Mouse (Mus musculus): ENCODE results near the gene Itsn2.
"Not testable (repeated sequence)": the region's sequence is repeated elsewhere in the genome, so short reads cannot be mapped to it uniquely, and the experiment has no call there.

The Itsn2 gene

DNA sequence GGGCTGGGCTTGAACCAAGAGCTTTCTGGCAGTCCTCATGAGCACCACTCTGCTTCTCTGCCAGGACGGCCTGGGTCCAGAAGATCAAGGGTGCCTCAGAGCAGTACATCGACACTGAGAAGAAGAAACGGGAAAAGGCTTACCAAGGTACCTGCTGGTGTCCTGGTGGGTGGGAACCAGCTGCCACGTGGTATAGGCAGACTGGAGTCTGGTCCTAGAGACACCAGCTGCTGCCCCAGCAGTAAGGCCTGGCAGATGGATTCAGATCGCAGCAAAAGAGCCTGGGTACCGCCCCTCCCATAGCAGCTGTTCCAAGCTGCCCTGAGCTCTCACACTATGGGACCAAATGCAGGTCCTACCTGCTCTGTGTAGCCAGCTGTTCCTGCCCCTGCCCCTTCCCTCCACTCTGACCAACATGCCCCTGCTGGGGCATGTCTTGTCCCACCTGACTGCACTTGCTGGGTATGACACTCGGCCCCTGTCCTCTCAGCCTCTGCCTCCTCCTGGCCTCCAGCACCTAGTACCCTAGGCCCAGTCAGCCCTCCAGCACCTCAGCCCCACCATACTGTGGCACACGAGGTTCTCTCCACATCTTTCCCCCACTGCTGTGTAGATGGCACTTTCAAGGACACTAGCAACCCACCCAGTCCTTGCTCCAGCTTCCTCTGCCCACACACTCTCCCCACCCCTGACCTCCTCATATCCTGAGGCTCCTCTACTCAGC lies 116.6 kb downstream of the Itsn2 start:
- no peak for DNase-seq (ENCODE audit: low read depth, low spot score)

- no peak for DNase-seq (ENCODE audit: low read depth, low spot score)
Observed at GRCm38 (mm10) chr12:4709926-4710325, 117.5 kb downstream of the Itsn2 start.

- DNase-seq (ENCODE audit: low read depth, low spot score) = no peak
Observed at GRCm38 (mm10) chr12:4713361-4713760, 120.9 kb downstream of the Itsn2 start.

DNA sequence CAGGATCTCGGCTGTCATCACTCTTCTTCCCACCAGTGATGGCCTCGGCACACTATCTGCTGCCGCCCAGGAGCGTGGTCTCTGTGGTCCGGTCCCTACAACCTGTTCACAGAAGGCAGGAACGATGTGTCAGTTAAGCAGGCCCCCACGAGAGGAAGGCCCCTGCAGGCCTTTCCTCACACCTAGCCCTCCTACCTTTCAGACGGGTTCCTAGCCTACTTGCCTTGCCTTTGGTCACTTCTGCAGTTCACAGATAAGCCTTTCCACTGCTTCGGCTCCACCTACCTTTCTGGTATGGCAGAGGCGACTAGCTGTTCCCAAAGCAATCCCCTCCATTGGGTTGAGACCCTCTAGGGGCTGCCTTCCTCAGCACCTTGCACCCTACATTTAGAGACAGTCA lies 123.2 kb downstream of the Itsn2 start:
- DNase-seq (ENCODE audit: low read depth, low spot score) = no peak

DNA sequence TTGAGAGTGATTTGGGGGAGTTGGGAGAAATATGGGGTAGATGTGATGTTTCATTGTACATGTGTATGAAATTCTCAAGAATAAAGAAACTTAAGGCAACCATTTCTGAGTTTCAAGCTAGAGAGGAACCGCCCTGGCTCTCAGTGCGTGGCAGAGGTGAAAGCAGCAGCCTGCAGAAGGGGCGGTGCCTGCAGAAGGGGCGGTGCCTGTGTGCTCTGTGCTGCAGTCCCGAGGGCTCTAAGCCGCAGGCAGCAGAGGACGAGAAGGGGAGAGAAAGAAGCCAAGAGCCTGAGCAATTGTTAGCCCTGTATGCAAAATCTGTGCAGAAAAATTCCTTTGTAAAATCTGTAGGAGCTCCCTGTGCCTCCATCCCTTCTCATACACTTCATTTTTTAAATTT lies 125.0 kb downstream of the Itsn2 start:
- DNase-seq (ENCODE audit: low read depth, low spot score) = no peak

DNA sequence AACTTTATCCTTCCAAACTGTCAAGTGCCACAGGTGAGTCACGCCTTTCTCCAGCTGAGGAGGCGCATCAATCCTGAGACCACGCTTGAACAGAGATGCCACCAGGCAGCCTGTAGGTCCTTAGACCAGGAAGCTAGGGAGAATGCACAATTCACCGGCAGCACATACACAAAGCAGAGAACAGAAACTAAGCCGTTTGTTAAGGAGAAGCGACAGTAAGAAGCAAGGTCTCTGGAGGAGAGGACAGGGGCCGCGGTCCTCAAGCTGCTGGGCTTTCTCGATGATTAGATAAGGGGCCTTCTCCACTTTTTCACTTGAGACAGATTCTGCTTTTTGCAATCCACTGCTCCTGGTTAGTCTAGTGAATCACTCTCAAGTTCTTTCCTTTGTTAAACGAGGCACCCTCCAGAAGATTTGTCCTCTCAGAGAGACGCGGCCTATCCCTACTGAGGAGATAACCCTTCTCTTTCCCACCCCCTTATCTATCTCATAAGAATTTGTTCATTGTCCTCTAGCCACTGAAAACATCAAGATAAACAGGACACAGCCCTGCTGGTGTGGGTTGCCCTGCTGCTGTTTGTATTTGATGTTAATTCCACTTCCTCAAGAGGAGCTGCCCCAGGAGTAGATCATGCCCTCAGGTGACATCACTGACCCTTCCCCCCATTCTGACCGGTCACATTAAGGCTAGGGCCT lies 126.8 kb downstream of the Itsn2 start:
- DNase-seq (ENCODE audit: low read depth, low spot score) = no peak

DNA sequence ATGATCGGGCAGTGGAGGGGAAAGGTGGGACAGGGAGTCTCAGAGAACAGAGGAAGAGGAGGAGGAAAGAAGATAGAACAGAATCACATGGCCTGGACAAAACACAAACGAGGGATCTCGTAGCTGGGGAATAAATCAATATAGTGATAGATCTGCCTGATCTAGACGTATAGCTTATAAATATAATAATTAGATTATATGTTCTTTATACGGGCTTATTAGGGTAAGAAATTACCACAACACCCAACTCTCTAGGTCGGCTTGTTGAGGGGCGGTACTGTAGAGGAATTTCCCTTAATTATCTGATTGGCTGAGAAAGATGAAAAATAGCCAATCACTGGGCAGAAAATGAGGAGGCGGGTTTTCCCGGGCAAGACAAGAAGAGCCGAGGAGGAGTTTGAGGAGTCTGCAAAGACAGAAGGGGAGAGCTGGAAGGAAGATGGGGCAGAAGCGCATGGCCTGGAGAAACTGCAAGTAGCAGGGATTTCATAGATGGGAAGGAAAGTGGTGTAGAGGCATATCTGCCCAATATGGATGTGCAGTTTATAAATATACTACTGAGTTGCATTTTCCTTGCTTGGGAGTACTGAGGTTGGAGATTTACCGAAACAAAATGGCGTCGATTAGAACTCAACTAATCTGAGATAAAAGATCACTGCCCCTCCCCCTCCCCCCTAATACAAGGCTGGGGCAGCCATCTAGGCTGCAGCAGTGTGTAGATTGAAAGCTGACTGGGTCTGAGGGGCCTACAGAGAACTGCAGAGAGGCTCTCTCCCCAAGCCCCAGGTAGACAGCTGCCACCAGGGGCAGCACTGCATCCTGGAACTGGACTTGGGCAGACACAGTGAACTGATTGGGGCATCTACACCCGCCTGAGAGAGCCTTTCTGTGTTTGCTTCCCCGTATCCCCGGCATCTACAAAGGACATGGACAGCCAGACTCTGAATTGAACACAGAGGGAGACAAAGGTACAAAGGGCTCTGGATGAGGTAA lies 127.6 kb downstream of the Itsn2 start:
- peak; percentile 71 for DNase-seq (ENCODE audit: low read depth, low spot score)

DNA sequence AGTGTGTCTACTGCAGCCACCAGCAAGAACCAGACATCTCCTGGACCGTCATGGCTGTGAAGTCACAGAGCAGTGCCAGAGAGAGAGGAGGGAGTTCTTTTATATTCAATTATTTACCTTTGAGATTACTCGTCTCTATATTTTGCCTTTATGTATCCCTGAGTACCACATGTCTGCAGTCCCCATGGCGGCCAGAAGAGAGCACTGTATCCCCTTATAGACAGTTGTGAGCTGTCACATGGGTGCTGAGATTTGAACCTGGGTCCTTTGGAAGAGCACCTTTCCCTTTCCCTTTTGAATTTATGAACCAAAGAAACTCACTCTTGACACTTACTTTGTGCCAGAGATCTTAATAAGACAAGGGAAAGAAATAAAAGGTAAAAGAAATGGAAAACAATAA lies 136.7 kb downstream of the Itsn2 start:
- no peak for DNase-seq (ENCODE audit: low read depth, low spot score)

- no peak for DNase-seq (ENCODE audit: low read depth, low spot score)
Observed at GRCm38 (mm10) chr12:4731629-4732028, 139.2 kb downstream of the Itsn2 start.

GRCm38 (mm10) chr12:4732332-4732731 lies 139.9 kb downstream of the Itsn2 start:
- DNase-seq (ENCODE audit: low read depth, low spot score) = no peak

DNA sequence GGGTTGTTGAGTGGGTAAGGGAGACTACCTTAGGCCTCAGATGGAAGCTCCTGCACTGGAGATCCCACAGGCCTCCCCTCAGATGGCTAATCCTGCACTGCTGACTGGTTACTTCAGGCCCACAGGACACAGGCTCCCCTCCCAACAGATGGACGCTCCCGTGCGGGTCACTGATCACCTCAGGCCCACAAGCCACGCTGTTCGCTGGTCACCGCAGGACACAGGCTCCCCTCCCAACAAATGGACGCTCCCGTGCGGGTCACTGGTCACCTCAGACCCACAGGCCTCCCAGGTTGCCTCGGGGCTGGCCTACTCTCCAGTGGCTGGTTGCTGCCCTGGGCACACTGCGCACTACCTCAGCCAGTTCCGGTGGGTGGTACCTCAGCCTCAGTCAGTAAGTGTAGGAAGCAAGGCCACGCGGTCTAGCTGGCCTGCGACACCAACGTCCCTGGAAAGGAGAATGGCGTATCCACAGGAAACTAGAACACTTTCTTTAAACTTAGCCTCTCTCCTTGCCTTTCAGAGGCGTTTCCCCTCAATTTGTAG lies 145.7 kb downstream of the Itsn2 start, which contains the start of gene Fam228a:
TSS of gene Fam228a (minus strand) at position 400 of the 546 bp plus-strand sequence.
- no peak for DNase-seq (ENCODE audit: low read depth, low spot score)

GRCm38 (mm10) chr12:4740823-4741222 lies 148.4 kb downstream of the Itsn2 start:
- no peak for DNase-seq (ENCODE audit: low read depth, low spot score)

DNA sequence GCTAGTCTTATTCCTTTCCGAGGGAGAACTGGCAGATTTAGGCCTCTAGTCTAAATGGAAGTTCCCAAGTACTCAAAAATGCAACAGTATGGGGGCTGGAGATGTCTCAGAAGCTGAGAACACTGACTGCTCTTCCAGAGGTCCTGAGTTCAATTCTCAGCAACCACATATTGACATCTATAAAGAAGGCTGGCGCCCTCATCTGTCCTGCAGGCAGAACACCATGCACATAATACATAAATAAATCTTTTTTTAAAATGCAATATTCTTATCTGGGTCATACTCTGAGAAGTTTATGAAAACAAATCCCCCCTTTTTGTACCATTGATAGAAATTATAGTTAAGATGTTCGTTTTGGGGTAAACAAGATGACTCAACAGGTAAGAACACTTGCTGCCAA lies 149.7 kb downstream of the Itsn2 start:
- no peak for DNase-seq (ENCODE audit: low read depth, low spot score)

GRCm38 (mm10) chr12:4744486-4744885 lies 152.0 kb downstream of the Itsn2 start:
- no peak for DNase-seq (ENCODE audit: low read depth, low spot score)

DNA sequence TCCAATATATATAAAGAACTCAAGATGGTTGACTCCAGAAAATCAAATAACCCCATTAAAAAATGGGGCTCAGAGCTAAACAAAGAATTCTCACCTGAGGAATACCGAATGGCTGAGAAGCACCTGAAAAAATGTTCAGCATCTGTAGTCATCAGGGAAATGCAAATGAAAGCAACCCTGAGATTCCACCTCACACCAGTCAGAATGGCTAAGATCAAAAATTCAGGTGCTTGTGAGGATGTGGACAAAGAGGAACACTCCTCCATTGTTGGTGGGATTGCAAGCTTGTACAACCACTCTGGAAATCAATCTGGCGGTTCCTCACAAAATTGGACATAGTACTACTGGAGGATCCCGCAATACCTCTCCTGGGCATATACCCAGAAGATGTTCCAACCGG lies 162.0 kb downstream of the Itsn2 start:
- not testable (repeated sequence) for DNase-seq (ENCODE audit: low read depth, low spot score)

DNA sequence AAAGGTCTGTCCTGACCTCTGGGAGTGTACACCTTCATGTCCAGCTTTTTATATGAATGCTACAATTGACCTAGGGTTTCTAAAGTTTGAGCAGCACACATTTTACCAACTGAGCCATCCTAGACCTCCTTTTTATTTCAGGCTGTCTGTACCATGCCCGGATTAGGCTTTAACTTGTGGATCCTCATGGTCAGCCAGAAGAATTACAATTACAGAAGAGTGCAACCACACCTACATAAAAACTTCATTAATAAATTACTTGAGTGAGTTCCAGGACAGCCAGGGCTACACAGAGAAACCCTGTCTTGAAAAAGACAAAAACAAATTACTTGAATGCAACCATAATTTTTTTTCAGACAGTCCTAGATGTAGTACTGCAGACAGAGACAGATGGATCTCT lies 164.6 kb downstream of the Itsn2 start:
- no peak for DNase-seq (ENCODE audit: low read depth, low spot score)

Data from WW6 (cell line).